Mouse (Mus musculus) lung, postnatal 0 days (tissue): ENCODE measurements around the gene Grm4.
A peak's percentile ranks its signal among the peaks of the same experiment; 100 is the strongest.

Source experiments
- CTCF ChIP-seq: IDR thresholded peaks from 2 replicates; pipeline ENCODE4 v1.5.1; 2016; ENCODE audit warnings: antibody characterized with exemption, mild to moderate bottlenecking
- EP300 ChIP-seq: IDR thresholded peaks from 2 replicates; pipeline ENCODE4 v1.6.1; 2016; ENCODE audit warnings: antibody characterized with exemption, mild to moderate bottlenecking, control low read depth

DNA sequence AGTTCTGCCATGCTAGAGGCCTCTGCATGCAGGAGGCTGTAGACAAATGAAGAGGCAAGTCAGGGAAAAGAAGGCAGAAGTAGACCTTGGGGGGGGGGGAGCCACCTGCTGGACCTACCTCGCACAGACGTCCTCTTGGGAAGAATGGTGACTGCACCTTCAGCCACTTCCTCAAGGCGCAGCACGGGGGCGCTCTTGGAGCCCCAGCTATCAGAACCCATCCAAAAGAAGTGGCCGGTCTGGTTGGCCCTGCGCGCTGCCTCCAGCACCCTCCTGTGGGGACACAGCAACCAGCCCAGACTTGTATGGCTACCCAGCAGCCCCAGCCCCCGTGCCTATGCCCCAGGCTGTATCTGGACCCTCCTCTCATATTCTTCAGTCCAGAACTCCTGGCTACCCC lies 69.4 kb downstream of the Grm4 start:
- TF ChIP-seq CTCF = peak; percentile 46
- no peak for TF ChIP-seq EP300
